Mouse (Mus musculus): ENCODE measurements around the gene Chmp4b.

- TF ChIP-seq CTCF (conservative IDR thresholded peaks at IDR 0.05; ENCODE audit: insufficient read depth, insufficient read length, low read depth, low read length) (0 out of 2 replicates have a peak, but pooled peaks have one; percentile 2), POLR2A (IDR thresholded peaks at IDR 0.05; ENCODE audit: low read depth, low read length) (no peak)
Measured at GRCm38 (mm10) chr2:154676653-154677609, 25.4 kb downstream of the Chmp4b start.

Data from kidney, adult 2 months (tissue).